Mouse (Mus musculus): ENCODE measurements around the gene Gm7694.

Gene Gm7694

DNA sequence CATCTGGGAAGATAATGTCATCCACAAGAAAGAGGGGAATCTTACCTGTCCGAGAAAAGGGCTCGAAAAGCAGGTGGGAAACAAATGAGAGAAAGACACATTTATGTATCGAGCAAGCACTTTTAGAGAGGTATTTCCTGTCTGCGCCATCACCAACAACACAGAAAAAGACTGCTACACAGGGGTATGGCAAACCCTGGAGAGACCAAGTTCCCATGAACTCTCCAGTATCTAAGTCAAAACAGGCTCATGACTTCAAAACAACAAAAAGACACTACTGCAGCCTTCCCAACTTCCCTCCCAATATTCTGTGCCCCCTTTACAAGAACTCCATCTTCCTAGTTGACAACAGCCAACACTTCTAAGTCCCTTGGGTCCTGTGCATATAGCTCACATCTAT is at the start of gene Gm7694:
Gm7694 (minus strand) TSS at position 101 of the 400 bp plus-strand sequence.
- no peak for DNase-seq (ENCODE audit: inconsistent ontology term)

DNA sequence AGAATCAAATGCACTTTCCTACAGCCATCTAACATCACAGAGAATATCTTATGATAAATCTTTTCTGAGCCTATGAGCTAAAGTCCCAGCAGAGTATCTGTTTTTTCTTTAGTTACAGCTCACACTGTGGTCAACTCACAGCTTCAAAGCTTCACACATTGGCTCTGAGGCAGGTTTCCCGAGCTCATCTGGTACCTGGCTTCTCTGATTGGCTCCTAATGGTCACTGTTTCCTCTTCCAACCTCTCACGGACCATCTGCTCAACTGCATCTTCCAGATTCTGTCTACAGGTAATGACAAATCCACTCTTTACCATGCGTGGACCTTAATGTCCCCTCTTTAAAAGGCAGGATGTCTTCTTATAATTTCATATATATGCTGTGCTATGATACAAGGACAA is 47.2 kb upstream of the Gm7694 start:
- no peak for DNase-seq (ENCODE audit: inconsistent ontology term)

DNA sequence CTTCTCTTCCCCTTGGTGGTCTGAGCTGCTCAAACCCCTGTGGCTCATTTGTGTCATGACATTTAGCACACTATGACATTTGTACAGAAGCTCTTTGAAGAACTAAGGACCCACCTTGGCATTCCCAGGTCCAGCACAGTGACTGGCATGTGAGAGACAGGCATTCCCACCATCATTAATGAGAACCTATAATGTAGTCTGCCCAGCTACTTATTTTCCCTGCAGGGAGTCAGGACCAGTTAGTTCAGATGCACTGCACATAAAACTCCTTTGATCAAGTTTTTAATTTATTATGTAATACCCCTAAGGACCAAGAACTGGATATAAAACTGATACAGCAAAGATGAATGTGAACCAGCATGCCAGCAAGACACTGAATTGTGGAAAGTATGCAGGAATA is 44.9 kb upstream of the Gm7694 start:
- DNase-seq (ENCODE audit: inconsistent ontology term): no peak

DNA sequence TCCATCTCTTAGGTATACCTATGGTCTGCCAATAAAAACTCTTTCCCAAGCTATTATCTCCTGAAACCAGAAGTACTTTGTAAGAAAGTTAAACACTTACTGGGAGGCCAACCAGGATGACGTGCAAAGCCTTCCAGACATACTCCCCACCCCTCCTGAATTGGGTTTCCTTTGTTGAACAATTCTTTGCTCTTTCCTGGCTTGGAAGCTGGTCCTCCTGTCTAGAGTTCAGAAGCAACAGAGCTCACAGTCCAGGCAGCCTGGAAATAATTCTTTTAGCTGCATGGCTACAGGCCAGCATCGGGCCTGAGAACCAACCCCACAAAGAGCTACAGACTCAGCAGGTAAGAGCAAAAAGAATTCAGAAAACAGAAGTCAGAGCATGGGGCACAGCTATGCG is 40.1 kb upstream of the Gm7694 start:
- DNase-seq (ENCODE audit: inconsistent ontology term): peak; percentile 17

DNA sequence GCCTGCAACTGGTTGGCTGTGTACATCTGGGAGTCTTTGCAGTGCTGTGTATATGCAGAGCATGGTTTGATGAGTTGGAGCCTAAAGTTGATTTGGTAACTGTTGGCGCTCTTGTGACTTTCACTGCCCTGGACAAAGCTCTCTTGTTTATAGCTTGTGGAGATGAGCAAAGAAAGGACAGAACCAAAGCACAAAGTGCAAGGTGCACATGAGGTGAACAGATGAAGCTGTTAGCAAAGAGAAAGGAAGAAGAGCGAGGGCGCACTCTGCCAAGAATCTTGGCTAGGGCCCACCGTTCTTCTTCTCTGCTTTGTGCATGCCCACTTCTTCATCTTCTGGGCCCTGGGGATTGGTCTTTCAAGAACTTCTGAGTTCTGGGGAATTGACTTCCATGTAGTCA is 37.8 kb upstream of the Gm7694 start:
- no peak for DNase-seq (ENCODE audit: inconsistent ontology term)

DNA sequence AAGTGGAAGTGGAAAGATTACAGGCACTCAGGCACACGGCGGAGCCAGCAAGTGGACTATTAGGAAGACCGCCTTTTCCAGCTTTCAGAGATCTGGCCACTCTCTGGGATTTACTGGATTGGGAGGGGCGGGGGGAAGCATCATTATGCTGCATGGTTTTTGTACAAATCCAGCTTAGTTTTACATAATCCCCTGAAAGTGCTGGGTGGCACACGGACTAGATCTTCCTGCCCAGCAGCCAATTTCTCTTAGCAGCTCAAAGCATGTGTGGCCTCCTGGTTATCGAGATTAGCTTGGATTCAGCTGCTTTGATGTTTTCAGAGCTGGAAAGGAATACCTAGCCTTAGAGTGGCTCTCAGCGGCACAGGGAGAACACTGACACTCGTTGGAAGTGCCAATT is 36.9 kb upstream of the Gm7694 start:
- no peak for DNase-seq (ENCODE audit: inconsistent ontology term)

DNA sequence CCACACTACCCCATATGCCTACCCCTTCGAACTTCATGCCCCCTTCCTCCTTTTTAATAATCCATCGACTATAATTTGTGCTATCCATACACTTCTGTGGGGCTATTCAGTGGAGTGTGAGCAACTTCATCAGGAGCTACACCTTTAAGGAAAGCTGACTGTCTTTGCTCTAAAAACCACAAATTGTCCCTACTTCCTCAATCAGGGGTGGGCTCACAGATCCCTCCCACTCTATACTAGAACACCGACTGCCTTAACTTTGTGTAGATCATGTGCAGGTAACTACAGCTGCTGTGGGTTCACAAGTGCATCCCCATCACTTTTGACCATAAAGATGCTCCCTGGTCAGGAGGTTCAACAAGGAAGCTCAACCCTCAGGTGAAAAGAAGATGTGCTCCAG is 33.8 kb upstream of the Gm7694 start:
- DNase-seq (ENCODE audit: inconsistent ontology term): no peak

DNA sequence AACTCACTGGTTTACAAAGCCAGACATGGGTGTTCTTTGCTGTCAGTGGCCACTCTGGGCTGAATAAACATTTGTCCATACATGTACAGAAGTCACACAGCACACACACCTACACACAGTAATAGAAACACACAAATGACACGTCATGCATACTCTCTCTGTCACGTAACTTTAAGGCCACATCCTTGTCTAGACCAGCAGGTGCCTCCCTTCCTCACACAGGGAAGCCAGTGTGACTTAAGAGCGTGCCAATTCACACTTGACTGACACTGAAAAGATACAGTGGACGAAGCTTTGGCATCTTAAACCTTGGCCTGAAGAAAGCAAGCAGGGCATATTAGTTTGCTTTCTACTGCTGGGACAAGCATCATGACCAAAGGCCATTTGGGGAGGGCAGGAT is 26.6 kb upstream of the Gm7694 start:
- DNase-seq (ENCODE audit: inconsistent ontology term): no peak

DNA sequence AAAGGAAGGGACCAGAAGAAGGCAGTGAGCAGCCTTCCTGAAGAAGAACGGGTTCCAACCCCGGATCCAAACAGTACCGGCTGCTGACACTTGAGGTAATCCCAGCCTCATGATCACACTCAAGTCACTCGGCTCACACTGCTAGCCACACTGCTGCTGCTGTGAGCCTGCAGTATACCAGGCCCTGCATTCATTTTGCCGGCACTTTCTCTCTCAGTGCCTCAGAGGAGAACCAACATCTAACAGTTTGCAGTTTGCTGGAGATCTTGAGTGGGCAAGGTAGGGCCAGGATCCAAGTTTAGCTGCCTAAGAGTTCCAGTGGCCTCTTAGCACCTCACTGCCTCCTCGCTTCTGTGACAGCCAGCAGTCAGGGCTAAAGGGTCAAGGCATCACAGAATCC is 25.8 kb upstream of the Gm7694 start:
- no peak for DNase-seq (ENCODE audit: inconsistent ontology term)

DNA sequence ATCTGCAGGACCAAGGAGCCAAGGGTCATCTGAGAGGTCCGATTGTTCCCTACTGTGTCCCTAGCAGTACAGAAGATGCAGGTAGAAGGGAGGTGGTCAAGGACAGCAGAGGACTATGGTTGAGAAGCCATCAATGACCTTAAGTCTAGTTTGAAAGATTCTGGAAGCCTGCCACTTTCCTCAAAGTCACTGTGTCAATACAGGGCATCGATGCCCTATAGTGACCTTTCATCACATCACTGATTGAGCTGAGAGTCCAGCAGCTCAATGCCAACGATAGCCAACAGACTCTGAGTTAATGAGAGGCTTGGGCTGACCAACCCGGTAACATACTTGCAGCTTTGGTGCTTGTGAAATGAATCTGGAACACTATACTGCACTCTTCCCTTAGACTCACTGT is 19.1 kb upstream of the Gm7694 start:
- DNase-seq (ENCODE audit: inconsistent ontology term): no peak

DNA sequence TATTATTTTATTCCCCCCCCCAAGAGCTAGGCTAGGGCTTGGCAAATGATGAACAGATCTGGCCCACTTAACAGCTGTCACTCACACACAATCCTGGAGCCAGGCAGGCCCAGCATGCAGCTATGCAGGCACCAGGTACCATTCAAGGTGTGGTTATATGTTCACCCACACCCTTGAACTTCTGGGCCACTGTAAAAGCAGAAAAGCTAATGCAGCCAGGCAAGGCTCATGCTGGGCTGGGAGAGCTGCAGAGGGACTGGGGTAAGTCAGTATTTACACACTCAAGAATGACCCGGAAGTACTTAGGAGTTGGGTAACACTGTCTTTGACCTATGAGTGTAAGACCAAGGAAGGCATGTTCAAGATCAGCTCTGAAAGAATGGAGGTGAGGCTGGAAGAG is 18.2 kb upstream of the Gm7694 start:
- DNase-seq (ENCODE audit: inconsistent ontology term): no peak

DNA sequence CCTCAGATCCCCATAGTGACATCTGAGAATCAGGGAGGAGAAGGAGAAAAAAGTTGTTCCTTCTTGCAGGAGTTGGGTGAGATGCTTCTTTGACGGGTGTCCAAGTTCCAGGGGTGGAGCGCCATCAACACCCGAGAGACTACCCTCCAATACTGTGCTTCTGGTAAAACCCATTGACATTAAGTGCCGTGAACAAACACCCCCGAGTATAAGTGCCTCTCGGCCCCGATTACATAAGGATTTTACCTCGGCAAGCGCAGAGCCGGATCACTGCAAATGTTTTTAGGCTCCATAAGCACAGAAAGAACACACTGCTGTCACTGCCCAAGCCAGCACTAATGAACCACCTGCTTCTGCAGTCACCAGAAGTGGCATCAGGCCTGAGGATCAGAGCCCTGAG is 16.9 kb upstream of the Gm7694 start:
- no peak for DNase-seq (ENCODE audit: inconsistent ontology term)

DNA sequence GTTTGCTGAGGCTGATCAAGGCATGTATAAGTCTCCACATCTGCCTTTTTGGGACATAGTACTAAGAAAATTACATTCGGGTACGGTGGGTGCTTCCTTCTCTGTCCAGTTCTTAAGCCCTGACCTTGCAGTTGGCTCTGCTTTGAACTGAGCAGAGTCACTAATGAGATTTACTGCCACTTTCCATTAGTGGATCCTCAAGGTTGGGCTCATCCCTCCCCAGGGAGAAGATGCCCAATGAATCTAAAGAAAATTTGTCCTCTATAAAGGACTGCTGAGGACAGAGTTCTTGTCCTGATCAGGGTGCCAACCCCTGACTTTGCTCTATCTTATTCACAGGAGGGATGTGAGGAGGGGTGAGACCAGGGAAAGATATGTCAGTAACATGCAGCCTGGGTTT is 15.9 kb upstream of the Gm7694 start:
- no peak for DNase-seq (ENCODE audit: inconsistent ontology term)

DNA sequence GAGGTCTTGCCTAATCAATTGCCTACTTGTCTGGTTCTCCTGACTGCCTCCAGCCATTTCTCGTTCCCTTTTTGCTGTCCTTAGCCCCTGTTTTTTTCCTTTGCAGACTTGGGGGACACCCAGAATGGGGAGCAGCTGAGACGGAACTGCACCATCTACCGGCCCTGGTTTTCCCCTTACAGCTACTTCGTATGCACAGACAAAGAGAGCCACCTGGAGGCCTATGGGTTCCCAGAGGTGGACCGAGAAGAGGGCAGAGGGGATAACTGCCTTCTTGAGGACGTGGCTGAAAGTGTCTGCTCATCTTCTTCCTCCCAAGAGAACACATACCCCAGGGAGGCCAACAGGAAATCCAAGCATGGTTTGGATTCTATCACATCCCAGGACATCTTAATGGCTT is 5.3 kb upstream of the Gm7694 start:
- DNase-seq (ENCODE audit: inconsistent ontology term): no peak

DNA sequence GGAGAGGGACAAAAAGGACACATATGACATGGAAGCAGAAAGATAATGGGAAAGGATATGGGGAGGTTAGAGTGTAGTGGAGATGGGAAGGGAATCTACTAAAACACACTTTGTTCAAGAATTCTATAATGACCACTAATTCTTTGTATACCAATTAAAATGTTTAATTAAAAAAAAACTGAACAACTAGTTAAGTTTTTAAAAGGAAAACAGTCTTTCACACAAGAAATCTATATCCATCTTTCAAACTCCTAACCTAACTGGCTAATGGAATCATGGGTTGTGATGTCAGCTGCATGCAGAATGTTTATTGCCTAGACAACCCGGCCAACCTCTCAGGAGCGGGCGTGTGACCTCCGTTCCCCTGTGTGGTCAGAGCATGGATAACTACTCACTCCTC is 2.4 kb upstream of the Gm7694 start, which contains the start of gene Spata46:
Spata46 (plus strand) TSS at position 301 of the 400 bp plus-strand sequence.
- DNase-seq (ENCODE audit: inconsistent ontology term): no peak

DNA sequence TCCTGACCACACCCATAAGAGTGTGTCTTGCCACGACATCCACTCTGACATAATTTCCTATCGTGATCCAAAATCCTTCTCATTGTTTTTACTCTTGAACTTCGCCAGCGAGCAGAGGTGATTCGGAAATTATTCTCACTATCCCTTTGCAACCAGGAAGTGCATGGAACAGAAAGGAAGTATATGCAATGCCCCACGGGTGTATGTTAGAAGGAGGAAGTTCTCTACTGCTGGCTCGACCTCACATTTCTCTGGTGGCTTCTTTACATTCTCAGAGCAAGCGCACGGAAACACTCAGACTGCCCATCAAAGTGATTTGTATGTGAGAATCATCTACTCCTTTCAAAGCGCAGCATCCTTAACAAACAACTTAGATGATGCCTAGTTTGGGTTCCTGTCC is 1.1 kb downstream of the Gm7694 start:
- no peak for DNase-seq (ENCODE audit: inconsistent ontology term)

DNA sequence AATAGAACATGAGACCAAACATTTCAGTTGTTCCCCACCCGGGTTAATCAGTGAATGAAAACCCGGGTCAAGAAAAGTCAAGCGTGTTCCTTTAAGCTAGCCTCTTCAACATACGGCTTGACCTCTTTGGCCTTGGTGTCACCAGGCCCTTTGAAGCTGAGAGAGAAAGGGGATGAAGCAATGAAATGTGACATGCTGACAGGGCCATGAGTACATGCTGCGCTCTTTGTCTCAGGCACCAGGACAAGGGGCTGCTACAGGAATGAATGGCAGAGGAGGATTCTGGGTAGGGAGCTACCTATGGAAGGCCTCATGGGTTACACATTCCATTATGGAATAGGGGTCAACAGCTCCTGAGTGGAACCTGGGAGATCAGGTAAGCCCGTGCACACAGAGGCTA is 3.0 kb downstream of the Gm7694 start:
- no peak for DNase-seq (ENCODE audit: inconsistent ontology term)

DNA sequence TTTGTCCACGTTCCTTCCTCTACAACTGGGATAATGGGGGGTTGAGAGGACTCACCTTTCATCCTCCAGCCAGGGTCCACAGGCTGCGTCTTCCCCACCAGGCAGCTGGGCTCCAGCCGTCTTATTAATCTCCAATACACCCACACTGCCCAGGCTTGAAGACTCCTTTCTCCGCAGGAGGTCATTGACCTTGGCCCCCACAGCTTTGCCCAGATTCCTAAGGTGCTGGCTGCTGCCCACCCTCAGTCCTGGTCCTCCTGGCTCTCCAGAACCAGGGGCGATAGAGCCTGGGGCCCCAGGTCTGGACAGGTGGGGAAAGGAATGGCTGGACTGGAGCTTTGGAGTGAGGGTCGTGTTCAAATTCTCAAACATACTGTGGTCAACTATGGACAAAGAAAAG is 3.7 kb downstream of the Gm7694 start:
- no peak for DNase-seq (ENCODE audit: inconsistent ontology term)

DNA sequence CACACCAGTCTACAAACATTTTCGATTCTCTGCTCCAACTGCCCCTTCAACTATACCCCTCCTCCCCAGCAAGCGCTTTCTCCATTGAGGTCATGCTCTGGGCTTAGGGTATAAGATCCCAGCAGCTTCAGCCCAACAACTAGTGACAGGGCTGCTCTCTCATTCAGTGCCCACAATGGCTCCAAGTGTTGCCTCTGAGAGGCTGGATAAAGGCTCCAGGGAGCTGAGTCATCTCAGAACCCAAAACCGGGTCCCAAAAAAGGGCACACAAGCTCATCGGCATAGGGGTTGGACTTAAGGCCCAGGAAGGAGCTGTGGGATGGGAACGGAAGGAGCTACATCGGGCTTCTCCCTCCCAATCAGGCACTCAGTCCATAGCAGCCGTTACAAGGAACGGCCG is 4.4 kb downstream of the Gm7694 start:
- peak; percentile 3 for DNase-seq (ENCODE audit: inconsistent ontology term)

DNA sequence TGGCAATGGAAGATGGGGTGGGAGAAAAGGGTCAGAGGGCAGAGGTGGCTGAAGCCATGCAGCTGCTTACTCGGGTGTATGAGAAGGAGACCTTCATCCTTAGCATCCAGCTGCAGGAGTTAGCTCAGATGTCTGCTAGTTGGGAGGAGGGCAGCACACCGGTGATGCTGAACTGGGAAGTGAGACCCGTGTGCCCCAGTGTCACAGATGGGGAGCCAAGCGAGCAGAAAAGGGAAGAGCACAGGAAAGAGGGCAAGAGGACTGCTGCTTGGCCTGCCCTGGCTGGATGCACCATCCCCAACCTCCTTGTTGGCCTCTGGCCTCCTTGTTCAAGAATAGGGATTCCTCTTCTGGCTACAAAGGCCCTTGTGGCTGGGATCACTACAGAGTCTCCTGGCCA is 6.6 kb downstream of the Gm7694 start:
- DNase-seq (ENCODE audit: inconsistent ontology term): no peak

DNA sequence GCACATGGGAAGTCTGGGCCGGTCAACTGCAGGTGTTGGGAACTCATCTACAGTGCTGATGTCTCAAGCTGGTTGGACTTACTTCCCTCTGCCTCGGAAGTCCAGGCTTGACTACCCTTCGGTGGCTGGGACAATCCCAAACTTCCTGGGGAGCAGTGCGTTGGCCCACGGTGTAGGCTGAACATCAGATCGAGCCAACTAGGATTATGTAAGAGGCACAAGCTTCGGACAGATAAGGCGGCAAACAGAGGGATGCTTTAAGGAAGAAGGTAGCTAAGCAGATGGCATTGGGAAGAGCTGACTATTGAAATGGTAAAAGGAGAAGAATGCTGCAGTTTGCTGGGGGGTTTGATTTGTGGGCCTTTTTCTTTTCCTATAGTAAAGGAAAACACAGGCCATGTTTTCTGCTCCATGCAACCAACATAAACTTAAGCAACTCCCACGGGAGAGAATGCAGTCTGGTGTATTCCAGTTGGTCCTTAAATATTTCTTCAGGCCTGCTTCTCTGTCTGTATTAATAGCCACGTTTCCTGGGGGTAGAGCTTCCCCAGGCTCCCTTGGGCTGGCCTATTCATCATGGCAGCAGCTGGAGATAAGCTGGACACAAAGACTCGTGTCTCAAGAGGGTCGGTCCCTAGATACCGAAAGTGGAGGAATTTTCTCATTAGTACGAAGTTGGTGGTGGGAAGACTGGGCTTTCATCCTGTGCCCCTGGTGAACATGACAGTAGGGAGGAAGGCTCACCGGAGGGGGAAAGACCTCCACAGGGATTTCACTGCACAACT is 11.2 kb downstream of the Gm7694 start:
- no peak for DNase-seq (ENCODE audit: inconsistent ontology term)

DNA sequence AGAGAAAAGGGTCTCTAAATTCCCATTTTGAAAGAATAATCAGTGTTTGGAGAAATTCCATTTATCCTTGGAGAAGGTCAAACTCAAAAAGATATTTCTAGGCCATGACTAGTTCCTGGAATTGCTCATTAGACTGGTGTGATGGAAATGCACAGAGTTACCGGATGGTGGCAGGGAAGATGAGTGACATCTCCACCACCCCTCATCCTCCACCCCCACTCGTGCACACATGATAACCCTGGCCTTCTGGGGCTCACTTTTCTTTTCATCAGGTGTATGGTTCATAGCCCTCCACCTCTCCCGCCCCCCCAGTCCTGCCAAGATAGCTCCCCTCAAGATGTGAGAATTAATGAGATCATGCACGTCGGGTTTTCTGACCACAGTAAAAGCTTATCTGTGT is 12.9 kb downstream of the Gm7694 start:
- DNase-seq (ENCODE audit: inconsistent ontology term): no peak

DNA sequence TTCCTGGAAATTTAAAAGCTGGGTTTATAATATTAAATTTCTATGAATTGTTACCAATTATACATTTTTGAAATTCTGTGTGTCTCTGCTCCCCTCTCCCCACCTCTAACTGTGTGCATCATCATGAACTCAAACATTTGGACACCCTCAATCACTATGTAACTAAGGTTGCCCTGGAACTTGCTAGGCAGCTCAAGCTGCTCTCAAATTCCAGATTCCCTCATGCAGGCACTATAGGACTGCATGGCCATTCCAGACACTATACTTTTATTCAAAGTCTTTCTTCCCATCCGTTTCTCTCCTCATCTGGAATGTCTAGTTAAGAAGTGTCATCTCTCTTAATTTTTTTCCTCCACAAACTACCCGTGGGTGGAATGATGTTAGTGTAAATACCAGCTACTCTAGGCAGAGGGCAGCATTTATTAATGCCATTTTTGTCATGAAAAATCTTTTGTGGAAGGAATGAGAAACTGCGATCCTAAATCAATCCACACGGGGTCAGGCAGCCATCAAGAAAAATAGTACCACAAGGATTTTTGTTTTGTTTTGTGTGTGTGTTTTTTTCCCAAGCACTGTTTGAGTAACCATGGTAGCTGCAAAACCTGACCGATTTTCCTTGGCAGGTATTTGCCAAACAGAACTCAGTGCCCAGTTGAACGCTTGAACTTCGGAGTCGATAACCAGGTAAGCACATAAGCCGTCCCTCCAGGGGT is 13.7 kb downstream of the Gm7694 start:
- peak; percentile 78 for DNase-seq (ENCODE audit: inconsistent ontology term)
